Mouse (Mus musculus): ENCODE measurements around the gene Doc2g. TPM values are rescaled to one million over a fixed set of nuclear protein-coding genes. Genes with fewer than 3 reads are reported as not detected.
"Not testable (repeated sequence)": the region's sequence is repeated elsewhere in the genome, so short reads cannot be mapped to it uniquely, and the experiment has no call there.

Gene Doc2g
- polyA plus RNA-seq, 1 experiment, result 18.4 TPM

GRCm38 (mm10) chr19:4045966-4046865 is 43.1 kb downstream of the Doc2g start, which contains the start of gene Gstp2:
Gene Gstp2, minus strand, starts transcription at chr19:4046023.
- TF ChIP-seq CTCF (IDR thresholded peaks at IDR 0.05; ENCODE audit: borderline replicate concordance, extremely low read depth, insufficient read depth, insufficient read length) (peak; percentile 19; the same call in 1 of the 2 replicates), POLR2A (IDR thresholded peaks at IDR 0.05; ENCODE audit: borderline replicate concordance, extremely low read depth, insufficient read depth, insufficient read length, poor library complexity, severe bottlenecking) (no peak)
- DNase-seq (ENCODE audit: low read depth), result peak; percentile 84

- TF ChIP-seq POLR2A (IDR thresholded peaks at IDR 0.05; ENCODE audit: borderline replicate concordance, extremely low read depth, insufficient read depth, insufficient read length, poor library complexity, severe bottlenecking) (no peak), CTCF (IDR thresholded peaks at IDR 0.05; ENCODE audit: borderline replicate concordance, extremely low read depth, insufficient read depth, insufficient read length) (no peak)
- no peak for DNase-seq (ENCODE audit: low read depth)
These were observed 43.7 kb downstream of the Doc2g start for GRCm38 (mm10) chr19:4046866-4047254.

GRCm38 (mm10) chr19:4047859-4048258 is 44.7 kb downstream of the Doc2g start:
- no peak for TF ChIP-seq POLR2A (IDR thresholded peaks at IDR 0.05; ENCODE audit: borderline replicate concordance, extremely low read depth, insufficient read depth, insufficient read length, poor library complexity, severe bottlenecking)
- TF ChIP-seq CTCF (IDR thresholded peaks at IDR 0.05; ENCODE audit: borderline replicate concordance, extremely low read depth, insufficient read depth, insufficient read length), result peak; percentile 76; the same call in 1 of the 2 replicates

GRCm38 (mm10) chr19:4049069-4049468 is 46.0 kb downstream of the Doc2g start:
- not testable (repeated sequence) for DNase-seq (ENCODE audit: low read depth)

More at GRCm38 (mm10) chr19:4047859-4048258, 44.7 kb downstream of the Doc2g start:
- DNase-seq (ENCODE audit: low read depth), result peak; percentile 90

- DNase-seq (ENCODE audit: low read depth), result no peak
- TF ChIP-seq CTCF (IDR thresholded peaks at IDR 0.05; ENCODE audit: borderline replicate concordance, extremely low read depth, insufficient read depth, insufficient read length), result no peak
- TF ChIP-seq POLR2A (IDR thresholded peaks at IDR 0.05; ENCODE audit: borderline replicate concordance, extremely low read depth, insufficient read depth, insufficient read length, poor library complexity, severe bottlenecking), result no peak
These were observed 47.9 kb downstream of the Doc2g start for GRCm38 (mm10) chr19:4051016-4051415.

GRCm38 (mm10) chr19:4051741-4052515 is 48.8 kb downstream of the Doc2g start:
- DNase-seq (ENCODE audit: low read depth), result peak; percentile 62
- TF ChIP-seq CTCF (IDR thresholded peaks at IDR 0.05; ENCODE audit: borderline replicate concordance, extremely low read depth, insufficient read depth, insufficient read length) (peak; percentile 84), POLR2A (IDR thresholded peaks at IDR 0.05; ENCODE audit: borderline replicate concordance, extremely low read depth, insufficient read depth, insufficient read length, poor library complexity, severe bottlenecking) (no peak)

GRCm38 (mm10) chr19:4052516-4053030 is 49.5 kb downstream of the Doc2g start:
- TF ChIP-seq POLR2A (IDR thresholded peaks at IDR 0.05; ENCODE audit: borderline replicate concordance, extremely low read depth, insufficient read depth, insufficient read length, poor library complexity, severe bottlenecking) (no peak), CTCF (IDR thresholded peaks at IDR 0.05; ENCODE audit: borderline replicate concordance, extremely low read depth, insufficient read depth, insufficient read length) (no peak)
- DNase-seq (ENCODE audit: low read depth), result no peak

- no peak for TF ChIP-seq POLR2A (IDR thresholded peaks at IDR 0.05; ENCODE audit: borderline replicate concordance, extremely low read depth, insufficient read depth, insufficient read length, poor library complexity, severe bottlenecking)
- no peak for DNase-seq (ENCODE audit: low read depth)
These were observed 51.5 kb downstream of the Doc2g start for GRCm38 (mm10) chr19:4054613-4055012.

GRCm38 (mm10) chr19:4055216-4055946 is 52.3 kb downstream of the Doc2g start:
- TF ChIP-seq CTCF (IDR thresholded peaks at IDR 0.05; ENCODE audit: borderline replicate concordance, extremely low read depth, insufficient read depth, insufficient read length) (no peak), POLR2A (IDR thresholded peaks at IDR 0.05; ENCODE audit: borderline replicate concordance, extremely low read depth, insufficient read depth, insufficient read length, poor library complexity, severe bottlenecking) (no peak)

GRCm38 (mm10) chr19:4055947-4056693 is 53.0 kb downstream of the Doc2g start:
- TF ChIP-seq POLR2A (IDR thresholded peaks at IDR 0.05; ENCODE audit: borderline replicate concordance, extremely low read depth, insufficient read depth, insufficient read length, poor library complexity, severe bottlenecking) (no peak), CTCF (IDR thresholded peaks at IDR 0.05; ENCODE audit: borderline replicate concordance, extremely low read depth, insufficient read depth, insufficient read length) (no peak)
- no peak for DNase-seq (ENCODE audit: low read depth)

More at GRCm38 (mm10) chr19:4055216-4055946, 52.3 kb downstream of the Doc2g start:
- no peak for DNase-seq (ENCODE audit: low read depth)

Other genes starting within 250 kb of the Doc2g start
- gene Kmt5b, start 235.9 kb upstream of the Doc2g start, polyA plus RNA-seq (2012; rRNA removed), result 46.7 and 62.8 TPM in 2 replicates
- 79.9 and 89.6 TPM in 2 replicates for gene Chka, start 151.5 kb upstream of the Doc2g start, polyA plus RNA-seq (2012; rRNA removed)
- gene Tcirg1, start 96.2 kb upstream of the Doc2g start, polyA plus RNA-seq (2012; rRNA removed), result 31.4 and 45.2 TPM in 2 replicates
- 184 and 218 TPM in 2 replicates for gene Ndufs8, start 90.5 kb upstream of the Doc2g start, polyA plus RNA-seq (2012; rRNA removed)
- 1.2 and 1.8 TPM in 2 replicates for gene Aldh3b1, start 73.5 kb upstream of the Doc2g start, polyA plus RNA-seq (2012; rRNA removed)
- gene Unc93b1, start 68.1 kb upstream of the Doc2g start, polyA plus RNA-seq (2012; rRNA removed), result 12.3 and 13.4 TPM in 2 replicates
- gene Aldh3b3, start 44.7 kb upstream of the Doc2g start, polyA plus RNA-seq (2012; rRNA removed), result 0.01 and 0.05 TPM in 2 replicates
- 1.1 and 1.3 TPM in 2 replicates for gene Aldh3b2, start 31.0 kb upstream of the Doc2g start, polyA plus RNA-seq (2012; rRNA removed)
- gene Acy3, start 16.7 kb upstream of the Doc2g start, polyA plus RNA-seq (2012; rRNA removed), result 2.5 and 2.7 TPM in 2 replicates
- gene Tbx10, start 10.6 kb upstream of the Doc2g start, polyA plus RNA-seq (2012; rRNA removed), result 0.16 and 0.46 TPM in 2 replicates
- 16.4 and 17.5 TPM in 2 replicates for gene Nudt8, start 2.7 kb upstream of the Doc2g start, polyA plus RNA-seq (2012; rRNA removed)
- 8.3 and 9.0 TPM in 2 replicates for gene Gm49405, start 2.7 kb upstream of the Doc2g start, polyA plus RNA-seq (2012; rRNA removed)
- 174 and 194 TPM in 2 replicates for gene Ndufv1, start 9.5 kb downstream of the Doc2g start, polyA plus RNA-seq (2012; rRNA removed)
- gene Gstp1, start 34.7 kb downstream of the Doc2g start, polyA plus RNA-seq (2012; rRNA removed), result 266 and 307 TPM in 2 replicates
- gene Gstp2, start 42.7 kb downstream of the Doc2g start, polyA plus RNA-seq (2012; rRNA removed), result 2.9 and 9.0 TPM in 2 replicates
- not detected in 2 replicates for gene Gstp3, start 56.3 kb downstream of the Doc2g start, polyA plus RNA-seq (2012; rRNA removed)
- gene Cabp2, start 78.3 kb downstream of the Doc2g start, polyA plus RNA-seq (2012; rRNA removed), result not detected in 2 replicates
- gene Cdk2ap2, start 93.9 kb downstream of the Doc2g start, polyA plus RNA-seq (2012; rRNA removed), result 56.1 and 82.2 TPM in 2 replicates
- gene Pitpnm1, start 96.7 kb downstream of the Doc2g start, polyA plus RNA-seq (2012; rRNA removed), result 149 and 158 TPM in 2 replicates
- 80.0 and 88.6 TPM in 2 replicates for gene Aip, start 122.5 kb downstream of the Doc2g start, polyA plus RNA-seq (2012; rRNA removed)
- gene Gpr152, start 136.5 kb downstream of the Doc2g start, polyA plus RNA-seq (2012; rRNA removed), result 0.08 TPM in 2 replicates
- gene Cabp4, start 140.7 kb downstream of the Doc2g start, polyA plus RNA-seq (2012; rRNA removed), result 0.05 and 0.19 TPM in 2 replicates
- gene Coro1b, start 145.3 kb downstream of the Doc2g start, polyA plus RNA-seq (2012; rRNA removed), result 210 and 237 TPM in 2 replicates
- gene Ptprcap, start 150.3 kb downstream of the Doc2g start, polyA plus RNA-seq (2012; rRNA removed), result 1.5 and 2.0 TPM in 2 replicates
- 59.5 and 87.7 TPM in 2 replicates for gene Rps6kb2, start 160.0 kb downstream of the Doc2g start, polyA plus RNA-seq (2012; rRNA removed)
- gene Carns1, start 172.2 kb downstream of the Doc2g start, polyA plus RNA-seq (2012; rRNA removed), result 4.1 and 4.3 TPM in 2 replicates
- gene Tbc1d10c, start 188.0 kb downstream of the Doc2g start, polyA plus RNA-seq (2012; rRNA removed), result 1.8 and 2.2 TPM in 2 replicates
- 426 and 472 TPM in 2 replicates for gene Ppp1ca, start 188.8 kb downstream of the Doc2g start, polyA plus RNA-seq (2012; rRNA removed)
- 32.7 and 49.1 TPM in 2 replicates for gene Rad9a, start 198.3 kb downstream of the Doc2g start, polyA plus RNA-seq (2012; rRNA removed)
- gene Clcf1, start 210.9 kb downstream of the Doc2g start, polyA plus RNA-seq (2012; rRNA removed), result 2.3 and 3.7 TPM in 2 replicates
- not detected in 2 replicates for gene AC109138.7, start 211.0 kb downstream of the Doc2g start, polyA plus RNA-seq (2012; rRNA removed)
- gene Pold4, start 228.6 kb downstream of the Doc2g start, polyA plus RNA-seq (2012; rRNA removed), result 23.6 and 36.5 TPM in 2 replicates

Measured in brain, embryonic 14.5 days (tissue).